Mouse (Mus musculus): Measurements from ENCODE around the gene Klrb1f.
"Not testable (repeated sequence)": the region's sequence is repeated elsewhere in the genome, so short reads cannot be mapped to it uniquely, and the experiment has no call there.

The Klrb1f gene

GRCm38 (mm10) chr6:129048857-129049473, 3.3 kb downstream of the Klrb1f start:
- peak; percentile 84 for DNase-seq (ENCODE audit: extremely low spot score)

GRCm38 (mm10) chr6:129049596-129050251, 4.0 kb downstream of the Klrb1f start:
- peak; percentile 38 for DNase-seq (ENCODE audit: extremely low spot score)

- DNase-seq (ENCODE audit: extremely low spot score): no peak
Observed at GRCm38 (mm10) chr6:129051086-129051485, 5.4 kb downstream of the Klrb1f start.

- no peak for DNase-seq (ENCODE audit: extremely low spot score)
Observed at GRCm38 (mm10) chr6:129051731-129052130, 6.0 kb downstream of the Klrb1f start.

GRCm38 (mm10) chr6:129056237-129056636, 10.5 kb downstream of the Klrb1f start:
- no peak for DNase-seq (ENCODE audit: extremely low spot score)

GRCm38 (mm10) chr6:129058013-129058412, 12.3 kb downstream of the Klrb1f start:
- no peak for DNase-seq (ENCODE audit: extremely low spot score)

- no peak for DNase-seq (ENCODE audit: extremely low spot score)
Observed at GRCm38 (mm10) chr6:129065407-129065806, 19.7 kb downstream of the Klrb1f start.

- no peak for DNase-seq (ENCODE audit: extremely low spot score)
Observed at GRCm38 (mm10) chr6:129065857-129066256, 20.2 kb downstream of the Klrb1f start.

- no peak for DNase-seq (ENCODE audit: extremely low spot score)
Observed at GRCm38 (mm10) chr6:129066530-129066929, 20.8 kb downstream of the Klrb1f start.

- DNase-seq (ENCODE audit: extremely low spot score): peak; percentile 11
Observed at GRCm38 (mm10) chr6:129066986-129067385, 21.3 kb downstream of the Klrb1f start.

GRCm38 (mm10) chr6:129085098-129085497, 39.4 kb downstream of the Klrb1f start:
- DNase-seq (ENCODE audit: extremely low spot score): no peak

GRCm38 (mm10) chr6:129086031-129086430, 40.3 kb downstream of the Klrb1f start:
- DNase-seq (ENCODE audit: extremely low spot score): not testable (repeated sequence)

GRCm38 (mm10) chr6:129088161-129088560, 42.5 kb downstream of the Klrb1f start:
- DNase-seq (ENCODE audit: extremely low spot score): no peak

GRCm38 (mm10) chr6:129088596-129088995, 42.9 kb downstream of the Klrb1f start:
- not testable (repeated sequence) for DNase-seq (ENCODE audit: extremely low spot score)

GRCm38 (mm10) chr6:129095166-129095565, 49.5 kb downstream of the Klrb1f start:
- DNase-seq (ENCODE audit: extremely low spot score): no peak

GRCm38 (mm10) chr6:129097929-129098328, 52.2 kb downstream of the Klrb1f start:
- no peak for DNase-seq (ENCODE audit: extremely low spot score)

- DNase-seq (ENCODE audit: extremely low spot score): not testable (repeated sequence)
Observed at GRCm38 (mm10) chr6:129100794-129101193, 55.1 kb downstream of the Klrb1f start, which contains the start of gene Clec2e. Gene Clec2e (minus strand): TSS chr6:129100913.

- DNase-seq (ENCODE audit: extremely low spot score): no peak
Observed at GRCm38 (mm10) chr6:129101604-129102003, 55.9 kb downstream of the Klrb1f start.

- no peak for DNase-seq (ENCODE audit: extremely low spot score)
Observed at GRCm38 (mm10) chr6:129102858-129103555, 57.3 kb downstream of the Klrb1f start.

Data from embryo, embryonic 9.5 days (tissue).